Mouse (Mus musculus) MEL (cell line): ENCODE measurements around the gene Tmed3. TPM values are rescaled to one million over a fixed set of nuclear protein-coding genes. Genes with fewer than 3 reads are reported as not detected.

Experiments used
- DNase-seq: peaks from one replicate; pipeline ENCODE4 v3.0.0; 2011; ENCODE audit warnings: low read depth, low spot score
- H3K27ac ChIP-seq: 2 replicates; pipeline ENCODE4 v1.5.1; 2012; ENCODE audit warnings: low read depth, mild to moderate bottlenecking, control low read depth, low read length, moderate library complexity; ENCODE audit not compliant: control insufficient read depth
- H3K27me3 ChIP-seq, 2 experiments: fragments of 150-350 bp in 1 of 2; sonication (generic) in 1 of 2; 2 replicates each; pipeline ENCODE4 v1.6.1; 2012; ENCODE audit warnings: low read length in 2 of 2, mild to moderate bottlenecking in 2 of 2, improper control_type of control experiment in 1 of 2, moderate library complexity in 1 of 2; ENCODE audit not compliant: insufficient read depth in 2 of 2, control insufficient read depth in 1 of 2
- H3K36me3 ChIP-seq, 2 experiments: 2 replicates each; pipeline ENCODE4 v1.6.1; 2012 to 2014; ENCODE audit warnings: low read length in 2 of 2, improper control_type of control experiment in 1 of 2, inconsistent platforms in 1 of 2, mild to moderate bottlenecking in 1 of 2; ENCODE audit not compliant: insufficient read depth in 2 of 2, control insufficient read depth in 1 of 2
- H3K4me1 ChIP-seq, 2 experiments: fragments of 150-350 bp in 1 of 2; sonication (generic) in 1 of 2; 2 replicates each; pipeline ENCODE4 v1.6.1; 2012; ENCODE audit warnings: low read length in 2 of 2, improper control_type of control experiment in 1 of 2, mild to moderate bottlenecking in 1 of 2; ENCODE audit not compliant: insufficient read depth in 2 of 2, control insufficient read depth in 1 of 2
- H3K4me3 ChIP-seq, 2 experiments: fragments of 150-350 bp in 1 of 2; sonication (generic) in 1 of 2; 2 replicates each; pipeline ENCODE4 v1.5.1; 2012; ENCODE audit warnings: low read depth in 2 of 2, low read length in 2 of 2, mild to moderate bottlenecking in 2 of 2, moderate library complexity in 2 of 2, control low read depth in 1 of 2, improper control_type of control experiment in 1 of 2; ENCODE audit not compliant: control insufficient read depth in 1 of 2, insufficient read depth in 1 of 2
- H3K79me2 ChIP-seq: 2 replicates; pipeline ENCODE4 v1.6.1; 2012; ENCODE audit warnings: mild to moderate bottlenecking, low read length, moderate library complexity; ENCODE audit not compliant: control insufficient read depth, poor library complexity, insufficient read depth
- H3K9ac ChIP-seq: 2 replicates; pipeline ENCODE4 v1.6.1; 2012; ENCODE audit warnings: low read depth, mild to moderate bottlenecking, control low read depth, low read length, moderate library complexity; ENCODE audit not compliant: control insufficient read depth, poor library complexity, severe bottlenecking
- H3K9me3 ChIP-seq: fragments of 150-350 bp; sonication (generic); replicated peaks from 2 replicates; pipeline ENCODE4 v1.6.1; 2012; ENCODE audit warnings: mild to moderate bottlenecking, low read length, improper control_type of control experiment, moderate library complexity; ENCODE audit not compliant: insufficient read depth
- CTCF ChIP-seq, 3 experiments: IDR thresholded peaks in 2 of 3; conservative IDR thresholded peaks in 1 of 3; 2 replicates each; pipeline ENCODE4 v1.5.1; 2011 to 2012; ENCODE audit warnings: low read length in 3 of 3, low read depth in 2 of 3, mild to moderate bottlenecking in 2 of 3, improper control_type of control experiment in 1 of 3, inconsistent platforms in 1 of 3, mixed read lengths in 1 of 3, moderate library complexity in 1 of 3; ENCODE audit not compliant: control insufficient read depth in 1 of 3, insufficient read depth in 1 of 3, poor library complexity in 1 of 3, severe bottlenecking in 1 of 3
- NRF1 ChIP-seq: IDR thresholded peaks from 2 replicates; pipeline ENCODE4 v1.6.1; 2014; ENCODE audit warnings: low read depth, mild to moderate bottlenecking, inconsistent platforms, low read length, improper control_type of control experiment, moderate library complexity; ENCODE audit not compliant: poor library complexity, insufficient read depth, severe bottlenecking
- RAD21 ChIP-seq: IDR thresholded peaks from 2 replicates; pipeline ENCODE4 v1.6.1; 2011; ENCODE audit warnings: mild to moderate bottlenecking, low read depth, low read length, improper control_type of control experiment
- SMC3 ChIP-seq: IDR thresholded peaks from 2 replicates; pipeline ENCODE4 v1.6.1; 2011; ENCODE audit warnings: low read depth, low read length, improper control_type of control experiment
- TAL1 ChIP-seq: IDR thresholded peaks from 2 replicates; pipeline ENCODE4 v1.6.1; 2012; ENCODE audit warnings: mild to moderate bottlenecking, inconsistent platforms, low read length, moderate library complexity, mixed read lengths
- ZC3H11A ChIP-seq: IDR thresholded peaks from 2 replicates; pipeline ENCODE4 v1.6.1; 2012; ENCODE audit warnings: low read depth, mild to moderate bottlenecking, inconsistent platforms, low read length, improper control_type of control experiment
- ZNF384 ChIP-seq: IDR thresholded peaks from 2 replicates; pipeline ENCODE4 v1.6.1; 2012; ENCODE audit warnings: low read depth, mild to moderate bottlenecking, inconsistent platforms, low read length, improper control_type of control experiment
- polyA plus RNA-seq, 2 experiments: library from polyadenylated mRNA; stranded (reverse) in 1 of 2; unstranded in 1 of 2; fragments of >175 nt in 1 of 2; fragments of >200 nt in 1 of 2; gene quantifications; 2 replicates each; pipeline versions ENCODE4 v1.2.1 to v1.2.4; 2012; ENCODE audit warnings: low replicate concordance in 2 of 2, low read depth in 1 of 2; ENCODE audit not compliant: insufficient read length in 2 of 2, insufficient read depth in 1 of 2, missing spikeins in 1 of 2
- total RNA-seq: library from RNA; depleted of rRNA; stranded (reverse); fragments of 300-350 nt; gene quantifications from 2 replicates; pipeline ENCODE4 v1.2.3, GENCODE M21; 2012

Gene Tmed3
- total and polyA plus RNA-seq, 3 experiments = 76.7 to 102 TPM; not detected in 1

DNA sequence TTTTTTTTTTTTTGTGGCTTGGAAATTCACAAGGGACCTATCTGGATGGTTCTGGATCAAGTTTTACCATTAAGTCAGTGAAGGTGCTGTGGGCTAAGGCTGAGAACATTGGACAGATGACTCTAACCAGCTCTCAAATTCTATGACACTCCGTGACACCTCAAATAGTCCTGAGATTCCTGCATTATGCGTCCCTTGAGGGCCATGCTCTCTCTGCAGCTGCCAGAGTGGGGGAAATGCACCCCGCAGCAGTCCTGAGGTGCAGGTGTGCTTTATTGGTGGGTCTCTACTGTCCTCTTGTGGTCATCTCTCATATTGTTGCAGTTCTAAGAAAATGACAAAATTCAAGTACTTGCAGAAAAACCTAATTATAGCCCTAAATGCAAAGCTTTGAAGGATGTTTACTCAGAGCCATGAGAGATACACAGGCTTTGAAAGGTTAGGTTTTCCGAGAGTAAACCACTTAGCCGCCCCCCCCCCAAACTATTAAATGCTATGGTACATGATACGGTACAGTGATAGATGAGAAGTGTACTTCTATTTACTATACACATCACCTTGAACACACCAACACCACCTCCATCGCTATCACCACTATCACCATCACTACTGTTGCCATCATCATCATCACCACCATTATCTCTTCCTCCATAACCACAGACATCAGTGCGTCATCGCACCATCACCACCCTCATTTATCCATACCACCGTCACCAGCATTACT lies 17.2 kb downstream of the Tmed3 start:
- H3K4me3 ChIP-seq = no peak overlapping the region
- no peaks in the 10 kb centered on the region for H3K27me3 ChIP-seq
- no peaks in the 10 kb centered on the region for H3K4me1 ChIP-seq
- no peaks in the 10 kb centered on the region for H3K36me3 ChIP-seq
- peak; percentile 56 for DNase-seq
- TF ChIP-seq RAD21 (peak; percentile 73), TAL1 (no peak), ZC3H11A (peak; percentile 56), SMC3 (peak; percentile 54), CTCF (IDR thresholded peaks at IDR 0.05 in 2 of 3, conservative IDR thresholded peaks at IDR 0.05 in 1 of 3; ENCODE audit: control insufficient read depth in 1 of 3, insufficient read depth in 1 of 3, low read depth in 2 of 3, low read length in 3 of 3, poor library complexity in 1 of 3, severe bottlenecking in 1 of 3) (peak; percentile 50 to 74 (median 69))
- no peaks in the 10 kb centered on the region for H3K79me2 ChIP-seq
- H3K9ac ChIP-seq = no peak overlapping the region
- no peaks in the 10 kb centered on the region for H3K9me3 ChIP-seq
- H3K27ac ChIP-seq = no peak overlapping the region

DNA sequence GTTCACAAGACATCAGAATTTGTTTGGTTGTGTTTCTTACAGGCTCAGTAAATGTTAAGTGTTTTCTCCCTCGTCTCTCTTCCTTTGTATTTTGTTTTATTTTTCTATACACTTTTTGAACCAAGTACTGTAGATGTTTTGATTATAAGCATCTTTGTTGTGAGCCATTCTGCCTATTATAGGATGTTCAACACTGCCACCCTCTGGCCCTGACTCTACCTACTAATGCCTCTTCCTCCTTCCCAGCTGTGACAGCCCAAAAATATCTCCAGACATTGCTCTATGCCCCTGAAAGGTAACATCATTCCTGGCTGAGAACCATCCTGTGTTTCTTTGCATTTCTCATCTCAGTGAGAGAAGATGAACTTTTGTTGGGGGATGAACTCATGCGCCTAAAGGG lies 18.6 kb downstream of the Tmed3 start:
- peak in 1 of 3 experiments; percentile 30; a peak in 2 of 6 replicates for TF ChIP-seq CTCF (IDR thresholded peaks at IDR 0.05 in 2 of 3, conservative IDR thresholded peaks at IDR 0.05 in 1 of 3; ENCODE audit: control insufficient read depth in 1 of 3, insufficient read depth in 1 of 3, low read depth in 2 of 3, low read length in 3 of 3, poor library complexity in 1 of 3, severe bottlenecking in 1 of 3)
- TF ChIP-seq NRF1 = no peak
- TF ChIP-seq SMC3 = 0 out of 2 replicates have a peak, but pooled peaks have one; percentile 14
- peak; percentile 7 for TF ChIP-seq RAD21

DNA sequence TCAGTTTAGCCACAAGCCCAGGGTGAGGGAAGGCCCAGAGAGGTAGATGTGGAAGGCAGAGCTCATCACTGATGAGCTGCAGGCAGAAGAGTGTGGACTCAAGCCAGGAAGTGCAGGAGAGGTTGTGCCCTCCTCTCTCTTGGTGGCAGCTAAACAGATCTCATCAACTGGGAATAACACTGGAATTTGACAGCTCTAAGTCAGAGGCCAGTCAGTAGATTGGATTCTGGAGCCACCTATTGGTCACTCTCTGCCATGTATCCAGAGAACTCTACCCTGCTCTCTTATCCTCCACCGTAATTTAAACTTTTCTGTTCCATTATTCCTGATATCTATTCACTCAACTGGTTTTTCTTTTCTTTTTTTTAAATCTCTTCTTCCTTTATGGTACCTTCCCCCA lies 25.9 kb downstream of the Tmed3 start:
- Histone ChIP-seq H3K36me3 (no peaks in the 10 kb centered on the region), H3K27me3 (peaks cover 4 to 6% of the 10 kb centered on the region in 2 experiments; a peak in 3 of 4 replicates), H3K4me1 (no peaks in the 10 kb centered on the region), H3K27ac (no peak overlapping the region), H3K9me3 (no peaks in the 10 kb centered on the region), H3K79me2 (no peaks in the 10 kb centered on the region), H3K4me3 (no peak overlapping the region), H3K9ac (no peak overlapping the region)
- DNase-seq = no peak
- TF ChIP-seq ZNF384 (no peak), RAD21 (peak; percentile 38), CTCF (IDR thresholded peaks at IDR 0.05 in 2 of 3, conservative IDR thresholded peaks at IDR 0.05 in 1 of 3; ENCODE audit: control insufficient read depth in 1 of 3, insufficient read depth in 1 of 3, low read depth in 2 of 3, low read length in 3 of 3, poor library complexity in 1 of 3, severe bottlenecking in 1 of 3) (peak in 1 of 3 experiments; percentile 31; a peak in 3 of 6 replicates)

More for the DNA sequence above, 18.6 kb downstream of the Tmed3 start:
- H3K36me3 ChIP-seq = no peaks in the 10 kb centered on the region
- no peak overlapping the region for H3K4me3 ChIP-seq
- H3K4me1 ChIP-seq = no peaks in the 10 kb centered on the region
- H3K79me2 ChIP-seq = no peaks in the 10 kb centered on the region
- no peak overlapping the region for H3K9ac ChIP-seq
- H3K27me3 ChIP-seq = peaks cover 2 to 4% of the 10 kb centered on the region in 2 experiments; a peak in 3 of 4 replicates
- H3K27ac ChIP-seq = no peak overlapping the region
- no peak for DNase-seq
- H3K9me3 ChIP-seq = no peaks in the 10 kb centered on the region
